Mouse (Mus musculus): ENCODE data around the gene Rab3gap1.

Rab3gap1 gene

GRCm38 (mm10) chr1:127982268-127982667 is 113.7 kb downstream of the Rab3gap1 start:
- no peak for DNase-seq (ENCODE audit: low spot score)

- DNase-seq (ENCODE audit: low spot score) = peak; percentile 12
Measured at GRCm38 (mm10) chr1:127983274-127983993, 114.9 kb downstream of the Rab3gap1 start.

- DNase-seq (ENCODE audit: low spot score) = no peak
Measured at GRCm38 (mm10) chr1:127985391-127985790, 116.8 kb downstream of the Rab3gap1 start.

GRCm38 (mm10) chr1:127988246-127988645 is 119.7 kb downstream of the Rab3gap1 start:
- DNase-seq (ENCODE audit: low spot score) = no peak

- no peak for DNase-seq (ENCODE audit: low spot score)
Measured at GRCm38 (mm10) chr1:127989387-127989786, 120.8 kb downstream of the Rab3gap1 start.

GRCm38 (mm10) chr1:127989876-127990731 is 121.5 kb downstream of the Rab3gap1 start:
- peak; percentile 81 for DNase-seq (ENCODE audit: low spot score)
